Mouse (Mus musculus): ENCODE data around the gene Ap1b1. TPM values are rescaled to one million over a fixed set of nuclear protein-coding genes. Genes with fewer than 3 reads are reported as not detected.
A peak's percentile ranks its signal among the peaks of the same experiment; 100 is the strongest.

The Ap1b1 gene
- polyA plus RNA-seq, 1 experiment from 2014 or later, result 58.4 TPM

GRCm38 (mm10) chr11:4975623-4976022 is 11.0 kb upstream of the Ap1b1 start:
- H3K4me1 ChIP-seq (ENCODE audit: control insufficient read depth, insufficient read depth, low read length), result no peaks in the 10 kb centered on the region
- DNase-seq (ENCODE audit: low spot score) (peak; percentile 85), ATAC-seq (no peak)
- H3K27me3 ChIP-seq (replicated peaks; ENCODE audit: control insufficient read depth, insufficient read depth, low read length), result no peaks in the 10 kb centered on the region
- H3K27ac ChIP-seq (ENCODE audit: low read depth, low read length), result no peak overlapping the region
- H3K36me3 ChIP-seq (ENCODE audit: control insufficient read depth, insufficient read depth, low read length), result no peaks in the 10 kb centered on the region
- 5% methylated on average over 14 of the region's 14 CpGs for WGBS
- no peaks in the 10 kb centered on the region for H3K9me3 ChIP-seq (replicated peaks; ENCODE audit: control insufficient read depth, low read length)
- no peak overlapping the region for H3K4me3 ChIP-seq (ENCODE audit: low read depth, low read length)
- no peak overlapping the region for H3K9ac ChIP-seq (ENCODE audit: low read length)
- H3K4me2 ChIP-seq (ENCODE audit: low read length), result 0 out of 2 replicates have a peak overlapping the region, but pooled peaks have one; percentile 5

- H3K9me3 ChIP-seq (replicated peaks; ENCODE audit: control insufficient read depth, low read length), result no peaks in the 10 kb centered on the region
- H3K4me3 ChIP-seq (ENCODE audit: low read depth, low read length), result no peak overlapping the region
- no peaks in the 10 kb centered on the region for H3K27me3 ChIP-seq (replicated peaks; ENCODE audit: control insufficient read depth, insufficient read depth, low read length)
- no peaks in the 10 kb centered on the region for H3K36me3 ChIP-seq (ENCODE audit: control insufficient read depth, insufficient read depth, low read length)
- no peak for ATAC-seq
- no peak overlapping the region for H3K4me2 ChIP-seq (ENCODE audit: low read length)
- no peak for DNase-seq (ENCODE audit: low spot score)
- H3K27ac ChIP-seq (ENCODE audit: low read depth, low read length), result no peak overlapping the region
- H3K4me1 ChIP-seq (ENCODE audit: control insufficient read depth, insufficient read depth, low read length), result peaks cover 6% of the 10 kb centered on the region; the same call in 1 of the 2 replicates
- H3K9ac ChIP-seq (ENCODE audit: low read length), result no peak overlapping the region
- WGBS, result 69% methylated on average over 3 of the region's 3 CpGs
These were observed 3.6 kb upstream of the Ap1b1 start for GRCm38 (mm10) chr11:4983010-4983409.

- Histone ChIP-seq H3K27me3 (replicated peaks; ENCODE audit: control insufficient read depth, insufficient read depth, low read length) (no peaks in the 10 kb centered on the region), H3K4me3 (ENCODE audit: low read depth, low read length) (no peak overlapping the region), H3K4me1 (ENCODE audit: control insufficient read depth, insufficient read depth, low read length) (peaks cover 6% of the 10 kb centered on the region; the same call in 1 of the 2 replicates), H3K36me3 (ENCODE audit: control insufficient read depth, insufficient read depth, low read length) (0 out of 2 replicates have a peak, but pooled peaks cover under 1% of the 10 kb centered on the region), H3K9ac (ENCODE audit: low read length) (no peak overlapping the region), H3K27ac (ENCODE audit: low read depth, low read length) (no peak overlapping the region), H3K9me3 (replicated peaks; ENCODE audit: control insufficient read depth, low read length) (no peaks in the 10 kb centered on the region), H3K4me2 (ENCODE audit: low read length) (no peak overlapping the region)
- ATAC-seq (no peak), DNase-seq (ENCODE audit: low spot score) (no peak)
- WGBS, result 72% methylated on average over 2 of the region's 2 CpGs
These were observed 3.1 kb upstream of the Ap1b1 start for GRCm38 (mm10) chr11:4983538-4983937.

- no peaks in the 10 kb centered on the region for H3K27me3 ChIP-seq (replicated peaks; ENCODE audit: control insufficient read depth, insufficient read depth, low read length)
- H3K27ac ChIP-seq (ENCODE audit: low read depth, low read length), result no peak overlapping the region
- peak overlapping the region; percentile 45 for H3K9ac ChIP-seq (ENCODE audit: low read length)
- no peak for ATAC-seq
- no peak overlapping the region for H3K4me3 ChIP-seq (ENCODE audit: low read depth, low read length)
- 0 out of 2 replicates have a peak, but pooled peaks cover 6% of the 10 kb centered on the region for H3K36me3 ChIP-seq (ENCODE audit: control insufficient read depth, insufficient read depth, low read length)
- H3K9me3 ChIP-seq (replicated peaks; ENCODE audit: control insufficient read depth, low read length), result no peaks in the 10 kb centered on the region
- H3K4me2 ChIP-seq (ENCODE audit: low read length), result no peak overlapping the region
- WGBS, result 2% methylated on average over 5 of the region's 5 CpGs
- peaks cover 6% of the 10 kb centered on the region; the same call in 1 of the 2 replicates for H3K4me1 ChIP-seq (ENCODE audit: control insufficient read depth, insufficient read depth, low read length)
- peak; percentile 77 for DNase-seq (ENCODE audit: low spot score)
These were observed 2.4 kb upstream of the Ap1b1 start for GRCm38 (mm10) chr11:4984249-4984648.

- DNase-seq (ENCODE audit: low spot score) (no peak), ATAC-seq (no peak)
- Histone ChIP-seq H3K4me3 (ENCODE audit: low read depth, low read length) (no peak overlapping the region), H3K4me2 (ENCODE audit: low read length) (no peak overlapping the region), H3K9me3 (replicated peaks; ENCODE audit: control insufficient read depth, low read length) (no peaks in the 10 kb centered on the region), H3K4me1 (ENCODE audit: control insufficient read depth, insufficient read depth, low read length) (peaks cover 6% of the 10 kb centered on the region; the same call in 1 of the 2 replicates), H3K27ac (ENCODE audit: low read depth, low read length) (no peak overlapping the region), H3K9ac (ENCODE audit: low read length) (no peak overlapping the region), H3K27me3 (replicated peaks; ENCODE audit: control insufficient read depth, insufficient read depth, low read length) (no peaks in the 10 kb centered on the region), H3K36me3 (ENCODE audit: control insufficient read depth, insufficient read depth, low read length) (0 out of 2 replicates have a peak, but pooled peaks cover 6% of the 10 kb centered on the region)
- 86% methylated on average over 3 of the region's 3 CpGs for WGBS
These were observed 1.8 kb upstream of the Ap1b1 start for GRCm38 (mm10) chr11:4984799-4985198.

GRCm38 (mm10) chr11:4987487-4987852 is 846 bp downstream of the Ap1b1 start:
- WGBS, result 68% methylated on average over 11 of the region's 11 CpGs
- peak overlapping the region; percentile 78 for H3K9ac ChIP-seq (ENCODE audit: low read length)

GRCm38 (mm10) chr11:4989187-4989586 is 2.6 kb downstream of the Ap1b1 start:
- Histone ChIP-seq H3K27ac (ENCODE audit: low read depth, low read length) (no peak overlapping the region), H3K36me3 (ENCODE audit: control insufficient read depth, insufficient read depth, low read length) (0 out of 2 replicates have a peak, but pooled peaks cover 6% of the 10 kb centered on the region), H3K4me2 (ENCODE audit: low read length) (no peak overlapping the region), H3K4me1 (ENCODE audit: control insufficient read depth, insufficient read depth, low read length) (peaks cover 6% of the 10 kb centered on the region; the same call in 1 of the 2 replicates), H3K27me3 (replicated peaks; ENCODE audit: control insufficient read depth, insufficient read depth, low read length) (no peaks in the 10 kb centered on the region), H3K4me3 (ENCODE audit: low read depth, low read length) (no peak overlapping the region), H3K9ac (ENCODE audit: low read length) (no peak overlapping the region), H3K9me3 (replicated peaks; ENCODE audit: control insufficient read depth, low read length) (no peaks in the 10 kb centered on the region)
- WGBS, result 82% methylated on average over 3 of the region's 3 CpGs
- no peak for ATAC-seq
- no peak for DNase-seq (ENCODE audit: low spot score)

More at GRCm38 (mm10) chr11:4987487-4987852, 846 bp downstream of the Ap1b1 start:
- 0 out of 2 replicates have a peak, but pooled peaks cover 6% of the 10 kb centered on the region for H3K36me3 ChIP-seq (ENCODE audit: control insufficient read depth, insufficient read depth, low read length)
- H3K4me3 ChIP-seq (ENCODE audit: low read depth, low read length), result peak overlapping the region; percentile 73
- no peaks in the 10 kb centered on the region for H3K27me3 ChIP-seq (replicated peaks; ENCODE audit: control insufficient read depth, insufficient read depth, low read length)
- no peak overlapping the region for H3K27ac ChIP-seq (ENCODE audit: low read depth, low read length)
- H3K4me2 ChIP-seq (ENCODE audit: low read length), result peak overlapping the region; percentile 93
- H3K9me3 ChIP-seq (replicated peaks; ENCODE audit: control insufficient read depth, low read length), result no peaks in the 10 kb centered on the region
- H3K4me1 ChIP-seq (ENCODE audit: control insufficient read depth, insufficient read depth, low read length), result peaks cover 6% of the 10 kb centered on the region; the same call in 1 of the 2 replicates
- no peak for ATAC-seq
- no peak for DNase-seq (ENCODE audit: low spot score)

- Histone ChIP-seq H3K4me1 (ENCODE audit: control insufficient read depth, insufficient read depth, low read length) (peaks cover 6% of the 10 kb centered on the region; the same call in 1 of the 2 replicates), H3K9me3 (replicated peaks; ENCODE audit: control insufficient read depth, low read length) (no peaks in the 10 kb centered on the region), H3K4me3 (ENCODE audit: low read depth, low read length) (no peak overlapping the region), H3K9ac (ENCODE audit: low read length) (no peak overlapping the region), H3K4me2 (ENCODE audit: low read length) (no peak overlapping the region), H3K27me3 (replicated peaks; ENCODE audit: control insufficient read depth, insufficient read depth, low read length) (no peaks in the 10 kb centered on the region), H3K27ac (ENCODE audit: low read depth, low read length) (no peak overlapping the region), H3K36me3 (ENCODE audit: control insufficient read depth, insufficient read depth, low read length) (0 out of 2 replicates have a peak, but pooled peaks cover 13% of the 10 kb centered on the region)
- WGBS, result 80% methylated on average over 2 of the region's 2 CpGs
- ATAC-seq (no peak), DNase-seq (ENCODE audit: low spot score) (no peak)
These were observed 5.8 kb downstream of the Ap1b1 start for GRCm38 (mm10) chr11:4992471-4992870.

- WGBS, result 91% methylated on average over 3 of the region's 3 CpGs
These were observed 9.1 kb downstream of the Ap1b1 start for GRCm38 (mm10) chr11:4995676-4996075.

More at GRCm38 (mm10) chr11:4995676-4996075, 9.1 kb downstream of the Ap1b1 start:
- no peaks in the 10 kb centered on the region for H3K9me3 ChIP-seq (replicated peaks; ENCODE audit: control insufficient read depth, low read length)
- ATAC-seq (no peak), DNase-seq (ENCODE audit: low spot score) (no peak)
- H3K4me2 ChIP-seq (ENCODE audit: low read length), result no peak overlapping the region
- no peak overlapping the region for H3K27ac ChIP-seq (ENCODE audit: low read depth, low read length)
- no peak overlapping the region for H3K4me3 ChIP-seq (ENCODE audit: low read depth, low read length)
- no peaks in the 10 kb centered on the region for H3K4me1 ChIP-seq (ENCODE audit: control insufficient read depth, insufficient read depth, low read length)
- H3K27me3 ChIP-seq (replicated peaks; ENCODE audit: control insufficient read depth, insufficient read depth, low read length), result no peaks in the 10 kb centered on the region
- peaks cover 16% of the 10 kb centered on the region; the same call in 1 of the 2 replicates for H3K36me3 ChIP-seq (ENCODE audit: control insufficient read depth, insufficient read depth, low read length)
- no peak overlapping the region for H3K9ac ChIP-seq (ENCODE audit: low read length)

Data from forebrain, embryonic 14.5 days (tissue).